Mouse (Mus musculus) stomach, embryonic 14.5 days (tissue): ENCODE data around the gene Mrtfb. TPM values are rescaled to one million over a fixed set of nuclear protein-coding genes. Genes with fewer than 3 reads are reported as not detected.
A peak's percentile ranks its signal among the peaks of the same experiment; 100 is the strongest.

Source experiments
- microRNA counts: library from miRNA; unstranded; fragments of <30 nt; microRNA quantifications from one replicate; lab custom pipeline; 2016
- microRNA-seq: library from miRNA; unstranded; fragments of <30 nt; microRNA quantifications from one replicate; pipeline ENCODE4, GENCODE M21; 2016
- polyA plus RNA-seq: library from polyadenylated mRNA; unstranded; fragments of >200 nt; fragmentation: Nextera tagmentation; extraction: Ambion mirVana; gene quantifications from 2 replicates; pipeline ENCODE4 v1.2.1, GENCODE M21; 2014

The Mrtfb gene
- polyA plus RNA-seq, 1 experiment from 2014 or later: 33.3 TPM

MicroRNA genes within 50 kb of the gene (microRNA counts, 519-probe panel; counts per million panel counts)
- 3,252 counts per million, percentile 61 among the panel's probes with 10 or more counts for microRNA mmu-miR-193b (lab: Ali Mortazavi, UCI)

Small RNAs within 50 kb of the gene (microRNA-seq; reads per million reads assigned to microRNA genes)
- 45.8 reads per million, percentile 38 among the genes with 10 or more reads in this experiment for gene Mir193b
- gene Mir365-1: not detected

Other genes with a start within 250 kb of the Mrtfb start
- 16.2 and 18.1 TPM in 2 replicates for gene Ercc4, start 146.8 kb upstream of the Mrtfb start, polyA plus RNA-seq